Mouse (Mus musculus) left cerebral cortex, adult 8-10 months (tissue): ENCODE measurements around the gene Atp2b4. TPM values are rescaled to one million over a fixed set of nuclear protein-coding genes. Genes with fewer than 3 reads are reported as not detected.

Source experiments
- DNase-seq, 2 experiments: peaks; one replicate each; pipeline ENCODE4 v3.0.0; 2022; ENCODE audit warnings: low spot score in 2 of 2
- microRNA-seq, 2 experiments: library from miRNA; unstranded; fragments of <30 nt; microRNA quantifications; one replicate each; pipeline ENCODE4 v1.2.0; 2022
- total RNA-seq, 4 experiments: library from RNA; stranded (reverse); gene quantifications; 2 replicates each; pipeline ENCODE4 v1.2.4; 2022

Gene Atp2b4
- total RNA-seq, 4 experiments from 2014 or later: 184 to 229 (median 204) TPM

GRCm38 (mm10) chr1:133660466-133661202 lies 140.2 kb downstream of the Atp2b4 start, which contains the start of gene Zbed6:
Zbed6 (minus strand) TSS chr1:133660885.
- peak in 1 of 2 experiments; percentile 72 for DNase-seq

- no peak for DNase-seq
Measured at GRCm38 (mm10) chr1:133658878-133659277, 142.0 kb downstream of the Atp2b4 start.

GRCm38 (mm10) chr1:133656811-133657210 lies 144.0 kb downstream of the Atp2b4 start:
- DNase-seq: no peak

- DNase-seq: no peak
Measured at GRCm38 (mm10) chr1:133653033-133653432, 147.8 kb downstream of the Atp2b4 start.

GRCm38 (mm10) chr1:133650288-133651055 lies 150.4 kb downstream of the Atp2b4 start:
- no peak for DNase-seq

Small RNAs within 50 kb of the gene (microRNA-seq; reads per million reads assigned to microRNA genes)
- 1.3 to 1.5 reads per million in 2 experiments for gene Mir6903

Other genes starting within 250 kb of the Atp2b4 start
- gene Snrpe, start 190.8 kb downstream of the Atp2b4 start, total RNA-seq: 10 to 100 TPM; 55.0 to 65.3 (median 63.9) TPM
- 1 to 10 TPM; 7.0 to 9.4 (median 7.3) TPM for gene Zbed6, start 140.2 kb downstream of the Atp2b4 start, total RNA-seq
- 10 to 100 TPM; 22.9 to 26.3 (median 25.1) TPM for gene Gm38394, start 139.7 kb downstream of the Atp2b4 start, total RNA-seq
- under 1 TPM in 2 of 4 experiments, not detected in 2; 0.15 to 0.37 TPM for gene Lax1, start 110.9 kb downstream of the Atp2b4 start, total RNA-seq
- gene Optc, start 107.0 kb upstream of the Atp2b4 start, total RNA-seq: 1 to 10 TPM in 2 of 4 experiments, under 1 TPM in 1, not detected in 1; 0.93 to 1.7 (median 1.4) TPM
- gene Prelp, start 120.4 kb upstream of the Atp2b4 start, total RNA-seq: 10 to 100 TPM in 2 of 4 experiments, 1 to 10 TPM in 2; 9.9 to 13.9 (median 11.0) TPM
- 10 to 100 TPM; 15.9 to 22.2 (median 20.9) TPM for gene Fmod, start 236.2 kb upstream of the Atp2b4 start, total RNA-seq